Mouse (Mus musculus) embryonic fibroblast, embryonic 13.5 days (primary cell): ENCODE measurements at regions not wholly inside any gene's neighbourhood (a gene's known extent, or its start where the extent isn't known, plus 50 kb on each side); places are given as distances from the start of the nearest gene placed in this dataset.

Source experiments
- H3K27ac ChIP-seq: 2 replicates; pipeline ENCODE4 v1.5.1; 2012; ENCODE audit warnings: low read length, control low read depth, inconsistent platforms; ENCODE audit not compliant: insufficient read depth
- H3K4me1 ChIP-seq: 2 replicates; pipeline ENCODE4 v1.6.1; 2011; ENCODE audit warnings: low read length; ENCODE audit not compliant: control insufficient read depth, insufficient read depth
- H3K4me3 ChIP-seq: 2 replicates; pipeline ENCODE4 v1.5.1; 2011; ENCODE audit warnings: mild to moderate bottlenecking, control low read depth, low read length; ENCODE audit not compliant: insufficient read depth
- CTCF ChIP-seq: IDR thresholded peaks from 2 replicates; pipeline ENCODE4 v1.5.1; 2011; ENCODE audit warnings: mild to moderate bottlenecking, control low read depth, low read length, moderate library complexity, borderline replicate concordance; ENCODE audit not compliant: insufficient read depth
- POLR2A ChIP-seq: IDR thresholded peaks from 2 replicates; pipeline ENCODE4 v1.6.1; 2011; ENCODE audit warnings: low read depth, mild to moderate bottlenecking, control low read depth, low read length, moderate library complexity

DNA sequence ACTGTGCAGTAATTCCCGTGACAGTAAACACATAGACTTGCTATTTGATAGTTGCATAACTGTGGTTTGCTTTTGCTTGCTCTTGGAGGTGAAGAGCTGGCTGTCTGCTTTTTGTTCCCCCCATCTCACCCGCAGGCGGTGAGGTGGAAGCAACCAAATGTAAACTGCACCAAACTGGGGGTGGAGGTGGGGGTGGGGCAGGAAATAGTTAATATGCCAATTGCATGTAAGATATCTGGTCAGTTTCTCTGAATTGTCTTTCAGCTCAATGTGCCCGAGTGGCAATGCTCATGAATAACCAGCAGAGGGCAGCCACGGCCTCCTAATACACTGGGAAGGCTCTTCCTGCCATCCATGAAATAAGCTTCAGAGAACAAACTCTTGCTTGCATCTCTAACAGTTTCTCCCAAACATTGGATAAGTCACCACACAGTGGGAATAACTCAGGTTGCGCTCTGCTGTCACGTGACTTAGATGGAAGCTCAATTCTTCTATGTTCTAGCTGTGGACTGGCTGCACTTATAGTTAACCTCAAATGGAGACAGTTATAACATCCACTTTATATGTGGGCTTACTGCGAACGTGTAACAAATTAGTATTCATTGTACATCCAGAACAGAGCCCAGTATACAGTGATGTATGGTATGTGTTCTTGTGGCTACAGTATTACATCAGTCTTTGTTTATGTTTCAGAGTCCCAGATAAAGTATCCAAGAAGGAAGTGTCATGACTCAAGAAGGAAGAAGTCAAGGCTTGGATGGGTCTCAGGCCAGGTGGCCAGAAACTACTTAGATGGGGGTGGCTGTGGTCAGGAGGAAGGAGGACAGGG lies 62.0 kb upstream of the Egflam start:
- Histone ChIP-seq H3K27ac (no peak overlapping the region), H3K4me3 (no peak overlapping the region), H3K4me1 (peaks cover 2% of the 10 kb centered on the region)
- TF ChIP-seq POLR2A (no peak), CTCF (peak; percentile 65; the same call in 1 of the 2 replicates)

DNA sequence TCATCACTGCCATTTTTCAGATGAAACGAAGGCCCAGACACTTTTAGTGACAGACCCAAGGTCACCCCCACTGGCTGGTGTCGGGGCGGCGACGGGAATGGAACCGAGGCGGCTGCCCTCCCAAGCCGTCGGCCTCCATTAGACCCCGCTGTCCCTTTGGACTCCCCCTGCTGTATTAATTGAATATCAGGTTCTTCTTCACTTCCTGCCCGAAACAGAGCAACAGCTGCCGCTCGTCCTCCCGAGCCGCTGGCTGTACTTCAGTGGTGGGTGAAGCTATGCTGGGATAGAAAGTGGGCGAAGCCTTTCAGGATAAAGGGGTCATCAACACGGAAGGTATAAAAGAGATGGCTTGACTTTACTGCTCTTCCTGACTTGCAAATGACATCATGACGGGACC lies 64.4 kb upstream of the Egflam start:
- H3K4me3 ChIP-seq = no peak overlapping the region
- peaks cover 2% of the 10 kb centered on the region for H3K4me1 ChIP-seq
- TF ChIP-seq POLR2A = no peak
- no peak for TF ChIP-seq CTCF
- no peak overlapping the region for H3K27ac ChIP-seq

DNA sequence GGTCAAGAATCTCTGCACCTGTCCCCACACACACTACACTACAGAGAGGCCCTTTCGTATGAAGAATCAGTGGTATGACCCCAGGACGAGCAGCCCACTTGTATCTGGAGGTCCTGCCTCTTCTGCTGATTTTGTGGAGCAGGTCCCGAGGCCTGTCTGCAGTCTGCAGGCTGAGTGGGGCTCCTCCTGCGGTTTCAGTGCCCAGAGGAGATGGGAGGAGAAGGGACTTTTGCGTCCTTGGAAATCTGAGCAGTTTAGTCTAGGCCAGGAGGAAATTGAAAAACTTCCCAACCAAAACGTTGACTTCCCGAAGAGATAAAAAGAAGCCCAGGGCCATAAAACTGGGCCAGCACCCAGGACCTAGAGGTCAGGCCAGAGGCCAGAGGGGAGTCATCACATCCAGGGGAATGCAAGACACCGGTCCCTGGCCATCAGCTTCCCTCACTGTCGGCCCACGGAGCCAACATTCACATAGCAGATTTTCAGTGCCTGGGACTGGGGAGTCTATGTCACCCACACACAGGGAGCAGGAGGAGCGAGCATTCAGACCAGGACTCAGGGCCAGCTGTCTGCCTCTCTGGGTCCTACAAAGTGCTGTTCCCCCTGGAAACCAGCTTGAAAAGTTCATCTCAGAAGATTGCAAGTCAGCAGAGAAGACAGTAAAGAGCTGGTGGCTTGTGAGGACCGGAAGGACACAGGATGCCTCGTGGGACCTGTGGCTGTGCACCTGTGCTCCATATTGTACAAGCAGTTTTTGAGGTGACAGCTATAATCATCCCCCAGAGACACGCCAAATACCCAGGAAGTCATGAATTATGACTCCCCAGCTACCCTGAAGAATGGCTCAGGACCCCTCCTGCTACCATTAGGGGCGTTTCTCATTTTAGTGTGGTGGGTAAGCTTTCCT lies 65.5 kb upstream of the Egflam start:
- no peak overlapping the region for H3K27ac ChIP-seq
- peaks cover 2% of the 10 kb centered on the region for H3K4me1 ChIP-seq
- no peak for TF ChIP-seq CTCF
- no peak for TF ChIP-seq POLR2A
- H3K4me3 ChIP-seq = no peak overlapping the region

DNA sequence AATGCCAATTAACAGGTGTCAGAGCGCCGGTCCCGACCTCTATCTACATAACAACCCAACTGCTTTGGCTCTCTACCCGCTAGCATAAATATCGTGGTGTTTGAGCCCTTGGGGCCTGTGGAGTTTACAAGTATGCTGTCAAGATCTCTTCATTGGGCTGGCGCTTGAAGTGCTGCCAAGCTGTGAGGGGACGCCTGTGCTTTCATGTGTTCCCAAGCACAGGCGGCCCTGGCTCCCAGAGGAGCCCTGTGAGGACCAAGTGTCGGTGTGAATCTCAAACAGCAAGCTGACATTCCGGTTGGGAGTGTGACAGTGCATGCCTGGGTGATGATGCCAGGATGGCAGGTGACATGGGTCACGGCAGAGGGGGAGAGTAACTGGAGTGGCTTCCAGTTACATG lies 82.0 kb upstream of the Egflam start:
- TF ChIP-seq POLR2A = no peak
- no peak for TF ChIP-seq CTCF
- Histone ChIP-seq H3K4me3 (no peak overlapping the region), H3K4me1 (no peaks in the 10 kb centered on the region), H3K27ac (no peak overlapping the region)

DNA sequence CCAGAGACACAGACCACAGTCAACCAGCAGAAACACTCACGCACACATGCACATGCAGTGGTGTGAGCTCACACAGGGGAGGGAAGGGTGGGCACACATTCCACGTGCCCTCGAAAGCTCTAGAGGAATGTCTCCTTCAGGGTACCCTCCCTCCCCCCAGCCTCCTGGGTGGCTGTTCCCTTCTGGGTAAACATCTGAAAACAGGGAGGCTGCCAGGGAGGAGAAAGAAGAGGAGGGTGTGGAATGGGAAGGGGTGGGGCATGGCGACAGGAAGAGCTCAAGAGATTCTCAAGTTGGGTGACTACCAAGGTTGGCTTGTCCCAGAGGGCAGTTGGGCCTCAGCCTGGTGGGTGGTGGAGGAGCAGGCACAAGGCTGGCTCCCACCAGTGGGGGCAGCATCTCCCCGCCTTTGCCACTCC lies 82.6 kb upstream of the Egflam start:
- Histone ChIP-seq H3K4me1 (no peaks in the 10 kb centered on the region), H3K4me3 (no peak overlapping the region), H3K27ac (no peak overlapping the region)
- no peak for TF ChIP-seq POLR2A
- no peak for TF ChIP-seq CTCF

DNA sequence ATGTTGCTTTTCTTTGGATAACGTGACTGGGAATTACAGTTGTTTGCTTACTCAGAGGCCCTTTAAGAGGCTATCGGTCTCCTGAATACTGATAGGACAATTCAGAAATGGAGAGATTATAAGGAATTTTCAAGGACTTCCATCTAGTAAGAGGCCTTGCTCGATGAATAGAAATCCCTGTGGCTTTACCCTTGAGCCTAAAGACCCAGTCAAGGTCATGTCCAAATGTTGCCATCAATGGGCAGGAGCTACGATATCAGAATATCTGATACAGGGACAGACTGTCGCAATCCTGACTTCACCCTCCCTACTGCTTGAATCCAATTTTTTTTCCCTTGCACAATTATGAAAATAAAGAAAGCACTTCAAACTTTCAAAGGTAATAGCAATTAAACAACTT lies 85.5 kb upstream of the Egflam start:
- H3K4me1 ChIP-seq = no peaks in the 10 kb centered on the region
- H3K4me3 ChIP-seq = no peak overlapping the region
- TF ChIP-seq POLR2A (no peak), CTCF (no peak)
- no peak overlapping the region for H3K27ac ChIP-seq

DNA sequence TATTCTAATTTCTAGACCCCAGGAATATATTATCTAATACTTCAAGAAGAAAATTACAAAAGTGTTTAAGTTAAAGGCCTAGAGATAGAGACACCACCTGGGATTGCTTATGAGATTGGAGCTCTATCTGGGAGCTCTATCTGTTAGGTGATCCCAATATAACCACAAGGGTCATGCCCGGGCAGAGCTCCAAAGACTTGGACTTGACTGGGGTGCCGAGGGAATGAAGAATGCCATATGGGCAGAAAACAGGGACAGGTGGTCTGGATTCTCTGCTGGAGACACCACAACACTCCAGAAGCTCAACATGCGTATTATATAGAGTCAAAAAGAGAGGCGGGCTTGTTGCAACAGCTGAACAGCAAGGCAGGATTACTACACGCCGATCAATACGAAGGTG lies 92.9 kb upstream of the Egflam start:
- H3K4me1 ChIP-seq = no peaks in the 10 kb centered on the region
- H3K4me3 ChIP-seq = no peak overlapping the region
- TF ChIP-seq POLR2A (no peak), CTCF (no peak)
- H3K27ac ChIP-seq = no peak overlapping the region

DNA sequence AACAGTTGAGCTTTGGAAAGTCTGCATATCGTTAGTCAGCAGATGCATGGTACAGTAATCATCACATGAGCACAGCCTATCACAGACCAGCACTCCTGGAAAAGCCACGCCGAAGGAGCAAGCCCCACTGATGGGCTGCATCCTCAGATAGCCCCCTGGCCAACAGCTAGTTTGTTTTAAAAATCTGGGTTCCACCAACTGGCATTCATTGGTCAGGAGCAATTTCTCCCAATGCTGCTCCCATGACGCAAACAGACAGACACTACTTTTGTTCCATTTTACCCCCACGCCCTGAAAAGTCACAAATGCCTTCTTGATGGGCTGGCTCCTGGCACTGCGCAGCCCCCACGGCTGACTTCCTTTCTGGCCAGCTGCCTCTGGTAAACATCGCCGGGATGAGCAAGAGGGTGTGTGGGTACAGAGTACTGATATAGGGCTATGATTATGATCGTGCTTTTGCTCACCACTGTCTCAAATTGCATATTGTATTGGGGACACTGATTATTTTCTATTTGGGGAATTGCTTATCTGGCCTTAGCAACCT lies 95.0 kb upstream of the Egflam start:
- H3K4me1 ChIP-seq = no peaks in the 10 kb centered on the region
- H3K4me3 ChIP-seq = no peak overlapping the region
- TF ChIP-seq CTCF = no peak
- TF ChIP-seq POLR2A = no peak
- no peak overlapping the region for H3K27ac ChIP-seq

DNA sequence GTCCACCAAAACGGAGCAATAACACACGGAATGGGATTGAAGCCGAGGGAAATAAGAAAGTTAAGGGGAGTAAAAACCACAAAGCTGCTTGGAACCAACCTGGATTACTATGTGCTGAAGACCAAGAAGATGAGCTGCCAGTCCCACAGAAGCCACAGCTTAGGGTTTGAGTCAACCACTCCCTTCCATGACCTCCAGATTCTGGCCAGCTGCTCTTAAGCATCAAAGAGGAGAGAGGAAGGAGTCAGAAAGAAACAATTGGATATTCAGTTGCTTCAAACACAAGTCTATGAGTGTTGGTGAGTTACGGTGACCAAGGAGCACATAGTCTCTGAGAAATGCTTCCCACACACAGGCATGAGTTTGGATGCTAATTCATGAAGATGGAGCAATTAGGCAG lies 99.7 kb upstream of the Egflam start:
- no peak overlapping the region for H3K27ac ChIP-seq
- no peak overlapping the region for H3K4me3 ChIP-seq
- TF ChIP-seq POLR2A (no peak), CTCF (no peak)
- no peaks in the 10 kb centered on the region for H3K4me1 ChIP-seq
